Mouse (Mus musculus) cerebellum, postnatal 36 days (tissue): ENCODE results near the gene Pbld2.

Source experiments
- DNase-seq, 2 experiments: peaks; one replicate each; pipeline ENCODE4 v3.0.0; 2021 to 2022; ENCODE audit warnings: mixed read lengths in 2 of 2

Pbld2 gene

GRCm38 (mm10) chr10:63023749-63024579 is at the start of gene Pbld2, which contains the start of gene Hnrnph3:
Gene Pbld2, plus strand, starts transcription at chr10:63024315.
Gene Hnrnph3, minus strand, starts transcription at chr10:63024217.
- peak; percentile 98 to 99 for DNase-seq

GRCm38 (mm10) chr10:62979667-62980038 is 44.5 kb upstream of the Pbld2 start:
- DNase-seq = no peak

- peak; percentile 97 to 98 for DNase-seq
Measured at GRCm38 (mm10) chr10:62980039-62980954, 43.8 kb upstream of the Pbld2 start, which contains the start of gene Rufy2. Gene Rufy2, plus strand, starts transcription at chr10:62980223.

- DNase-seq = no peak
Measured at GRCm38 (mm10) chr10:62984072-62984471, 40.0 kb upstream of the Pbld2 start.

GRCm38 (mm10) chr10:62984495-62984894 is 39.6 kb upstream of the Pbld2 start:
- DNase-seq = peak; percentile 26

GRCm38 (mm10) chr10:62987341-62987740 is 36.8 kb upstream of the Pbld2 start:
- peak; percentile 30 to 31 for DNase-seq

- DNase-seq = no peak
Measured at GRCm38 (mm10) chr10:62990636-62991035, 33.5 kb upstream of the Pbld2 start.

GRCm38 (mm10) chr10:62993991-62994390 is 30.1 kb upstream of the Pbld2 start:
- no peak for DNase-seq

GRCm38 (mm10) chr10:63000584-63000983 is 23.5 kb upstream of the Pbld2 start:
- DNase-seq = no peak

GRCm38 (mm10) chr10:63003252-63003651 is 20.9 kb upstream of the Pbld2 start:
- no peak for DNase-seq

- no peak for DNase-seq
Measured at GRCm38 (mm10) chr10:63004556-63004955, 19.6 kb upstream of the Pbld2 start.

- DNase-seq = no peak
Measured at GRCm38 (mm10) chr10:63008193-63008592, 15.9 kb upstream of the Pbld2 start.

GRCm38 (mm10) chr10:63010268-63010667 is 13.8 kb upstream of the Pbld2 start:
- DNase-seq = no peak

- peak; percentile 43 to 56 for DNase-seq
Measured at GRCm38 (mm10) chr10:63011556-63011955, 12.6 kb upstream of the Pbld2 start.

GRCm38 (mm10) chr10:63013476-63013875 is 10.6 kb upstream of the Pbld2 start:
- DNase-seq = no peak

GRCm38 (mm10) chr10:63014168-63014567 is 9.9 kb upstream of the Pbld2 start:
- DNase-seq = no peak

GRCm38 (mm10) chr10:63019304-63019703 is 4.8 kb upstream of the Pbld2 start:
- DNase-seq = no peak

- DNase-seq = no peak
Measured at GRCm38 (mm10) chr10:63021702-63022101, 2.4 kb upstream of the Pbld2 start.

- DNase-seq = no peak
Measured at GRCm38 (mm10) chr10:63022541-63023120, 1.5 kb upstream of the Pbld2 start.

GRCm38 (mm10) chr10:63023121-63023748 is 880 bp upstream of the Pbld2 start:
- DNase-seq = peak; percentile 68

- peak; percentile 74 to 78 for DNase-seq
Measured at GRCm38 (mm10) chr10:63024580-63024910, 430 bp downstream of the Pbld2 start.

- no peak for DNase-seq
Measured at GRCm38 (mm10) chr10:63025016-63025415, 901 bp downstream of the Pbld2 start.
